Mouse (Mus musculus) left cerebral cortex, adult 6 months (tissue): ENCODE measurements around the gene Cd59b. TPM values are rescaled to one million over a fixed set of nuclear protein-coding genes. Genes with fewer than 3 reads are reported as not detected.

ENCODE experiments used
- long read RNA-seq, 2 experiments: library from polyadenylated mRNA; unstranded; transcript quantifications; one replicate each; pipeline ENCODE4 v2.0.0; 2019 to 2020
- polyA plus RNA-seq: library from polyadenylated mRNA; unstranded; fragments of <200 nt; fragmentation: Nextera tagmentation; gene quantifications from 2 replicates; pipeline ENCODE4 v1.2.3, GENCODE M21; 2021

Gene Cd59b
- 10.5 and 12.2 TPM in 2 replicates for polyA plus RNA-seq
- long read RNA-seq, experiment 1 = 0 reads
- long read RNA-seq, experiment 2, partial matches to known transcripts = 2 of 7 reads
- long read RNA-seq, experiment 2, other reads (novel, unspliced or antisense) = 1 of 7 reads

DNA sequence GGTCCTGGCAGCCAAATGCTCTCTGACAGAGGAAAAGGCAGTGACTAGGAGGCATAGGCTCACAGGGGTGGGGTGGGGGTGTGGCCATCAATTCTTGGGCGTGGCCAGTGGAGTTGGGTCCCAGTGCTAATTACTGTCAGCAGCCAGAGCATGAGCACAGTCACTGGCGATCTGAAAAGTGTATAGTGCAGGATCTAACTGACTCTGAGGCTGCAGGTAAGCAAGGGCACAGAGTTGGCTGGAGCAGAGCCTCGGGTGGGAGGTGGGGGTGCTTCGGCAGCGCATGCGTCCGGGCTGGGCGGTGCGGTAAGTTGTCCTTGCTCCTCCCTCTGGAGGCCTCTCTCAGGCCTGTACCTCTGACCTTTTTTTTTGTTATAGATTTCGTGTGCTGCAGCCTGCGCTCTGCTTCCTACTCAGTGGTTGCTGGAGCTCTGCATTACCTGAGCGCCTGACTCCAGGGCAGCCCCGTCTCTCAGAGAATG, at the start of gene Cd59b:
Cd59b (plus strand) TSS at position 146 of the 482 bp plus-strand sequence.

DNA sequence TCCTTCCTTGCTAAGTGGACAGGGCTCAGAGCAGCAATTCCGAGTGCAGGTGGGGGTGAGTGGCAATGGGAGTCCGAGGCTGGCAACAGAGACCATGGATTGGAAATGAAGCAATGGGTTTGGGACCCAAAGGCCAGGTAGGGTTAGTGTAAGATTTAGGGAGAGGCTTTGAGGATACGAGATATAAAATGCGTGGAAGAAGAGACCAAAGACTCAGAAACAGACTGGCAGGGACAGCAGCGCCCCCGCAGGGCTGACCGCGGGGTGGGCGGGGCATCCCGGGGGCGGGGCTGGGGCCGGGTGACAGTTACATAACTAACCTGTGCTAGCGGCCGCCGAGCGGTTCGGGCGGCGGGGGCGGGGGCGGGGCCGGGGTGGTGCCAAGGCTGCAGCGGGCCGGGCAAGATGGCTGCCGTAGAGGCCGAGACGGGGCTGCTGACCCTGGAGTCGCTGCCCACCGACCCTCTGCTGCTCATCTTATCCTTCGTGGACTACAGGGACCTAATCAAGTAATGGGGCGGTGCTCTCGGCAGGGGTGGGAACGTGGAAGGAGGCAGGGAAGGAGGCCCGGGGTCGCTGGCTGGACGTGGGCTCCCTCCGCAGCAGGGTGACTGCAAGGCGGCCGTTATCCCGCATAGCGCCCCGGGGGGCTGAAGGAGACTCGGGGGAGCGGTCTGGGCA, 42.1 kb upstream of the Cd59b start, which contains the start of gene Fbxo3:
Fbxo3 (plus strand) TSS at position 264 of the 681 bp plus-strand sequence.

GRCm38 (mm10) chr2:104028139-104028723, 41.4 kb upstream of the Cd59b start, which contains the start of gene 4931422A03Rik:
4931422A03Rik (minus strand) TSS chr2:104028361.

DNA sequence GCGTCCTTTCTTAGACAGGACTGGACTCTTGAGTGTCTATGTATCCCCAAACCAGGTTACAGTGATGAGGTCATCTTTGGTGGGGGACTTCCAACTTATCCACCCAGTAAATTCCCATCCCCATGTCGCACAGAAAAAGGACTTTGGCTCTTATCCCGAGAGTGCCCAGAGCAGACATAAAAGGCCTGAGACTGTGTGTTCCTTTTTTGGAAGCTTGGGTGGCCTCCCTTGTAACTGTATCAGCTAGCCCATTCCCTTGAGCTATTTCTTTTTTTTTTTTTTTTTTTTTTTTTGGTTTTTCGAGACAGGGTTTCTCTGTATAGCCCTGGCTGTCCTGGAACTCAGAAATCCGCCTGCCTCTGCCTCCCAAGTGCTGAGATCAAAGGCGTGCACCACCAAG, 4.1 kb upstream of the Cd59b start, which contains the start of gene Gm10912:
Gm10912 (plus strand) TSS at position 301 of the 400 bp plus-strand sequence.

GRCm38 (mm10) chr2:104068450-104068849, 1.2 kb upstream of the Cd59b start, which contains the start of gene Gm10799:
Gm10799 (minus strand) TSS chr2:104068550.

DNA sequence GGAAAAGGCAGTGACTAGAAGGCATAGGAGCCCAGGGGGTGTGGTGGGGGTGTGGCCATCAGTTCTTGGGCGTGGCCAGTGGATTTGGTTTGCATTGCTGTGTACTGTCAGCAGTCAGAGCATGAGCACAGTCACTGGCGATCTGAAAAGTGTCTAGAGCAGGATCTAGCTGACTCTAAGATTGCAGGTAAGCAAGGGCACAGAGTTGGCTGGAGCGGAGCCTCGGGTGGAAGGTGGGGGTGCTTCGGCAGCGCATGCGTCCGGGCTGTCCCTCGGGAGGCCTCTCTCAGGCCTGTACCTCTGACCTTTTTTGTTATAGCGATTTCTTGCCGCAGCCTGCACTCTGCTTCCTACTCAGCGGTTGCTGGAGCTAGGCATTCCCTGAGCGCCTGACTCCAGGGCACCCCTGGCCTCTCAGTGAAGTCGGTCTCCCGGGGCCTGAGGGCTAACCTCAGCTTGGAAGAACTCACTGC, 26.1 kb downstream of the Cd59b start, which contains the start of gene Cd59a:
Cd59a (plus strand) TSS at position 61 of the 473 bp plus-strand sequence.

DNA sequence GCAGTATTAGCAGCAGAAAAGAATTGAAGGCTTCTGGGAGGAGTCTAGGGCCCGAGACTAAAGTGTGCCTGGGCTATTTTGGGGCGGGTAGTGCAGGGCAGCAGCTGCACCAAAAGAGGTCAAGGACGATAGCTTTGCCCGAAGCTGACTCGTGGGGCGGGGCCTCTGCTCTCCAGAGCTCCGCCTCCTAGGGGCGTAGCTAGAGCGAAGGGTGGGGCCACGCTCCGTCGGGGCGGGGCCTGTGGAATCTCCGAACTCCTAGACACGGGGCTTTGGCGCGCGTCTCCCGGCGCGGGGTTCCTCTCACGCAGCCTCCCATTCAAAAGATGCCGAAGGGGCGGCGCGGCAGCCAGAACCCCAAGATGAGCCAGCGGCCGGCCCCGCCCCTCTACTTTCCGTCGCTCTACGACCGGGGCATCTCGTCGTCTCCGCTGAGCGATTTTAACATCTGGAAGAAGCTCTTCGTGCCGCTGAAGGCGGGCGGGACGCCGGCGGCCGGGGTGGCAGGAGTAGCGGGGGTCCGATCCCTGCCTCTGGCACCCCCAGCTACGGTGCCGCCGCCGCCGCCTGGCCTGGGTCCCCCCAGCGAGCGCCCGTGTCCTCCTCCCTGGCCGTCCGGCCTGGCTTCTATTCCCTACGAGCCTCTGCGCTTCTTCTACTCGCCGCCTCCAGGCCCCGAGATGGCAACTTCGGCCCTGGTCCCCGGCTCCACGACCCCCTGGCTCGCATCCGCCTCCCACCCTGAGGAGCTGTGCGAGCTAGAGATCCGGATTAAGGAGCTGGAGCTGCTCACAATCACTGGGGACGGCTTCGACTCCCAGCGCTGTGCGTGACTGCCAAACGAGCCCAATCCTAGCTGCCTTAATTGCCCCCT, 53.1 kb downstream of the Cd59b start, which contains the start of gene A930018P22Rik:
A930018P22Rik (plus strand) TSS at position 265 of the 874 bp plus-strand sequence.

Other genes with a start within 250 kb of the Cd59b start
- 15.2 and 22.1 TPM in 2 replicates for gene Lmo2, start 111.9 kb upstream of the Cd59b start, polyA plus RNA-seq
- 33.4 and 45.1 TPM in 2 replicates for gene Fbxo3, start 42.1 kb upstream of the Cd59b start, polyA plus RNA-seq
- gene 4931422A03Rik, start 41.5 kb upstream of the Cd59b start, polyA plus RNA-seq = 0.22 and 0.70 TPM in 2 replicates
- 0.13 TPM in 1 of 2 replicates, not detected in the other for gene Gm10912, start 4.0 kb upstream of the Cd59b start, polyA plus RNA-seq
- gene Gm10799, start 1.3 kb upstream of the Cd59b start, polyA plus RNA-seq = not detected in 2 replicates
- gene Cd59a, start 26.0 kb downstream of the Cd59b start, polyA plus RNA-seq = 8.6 and 9.8 TPM in 2 replicates
- gene A930018P22Rik, start 52.9 kb downstream of the Cd59b start, polyA plus RNA-seq = 0.14 and 0.34 TPM in 2 replicates